8 mouse cellular contexts compared by ENCODE assay signal in genomic region chr9:114843634-114844016, GRCm38 (mm10). TPM values are rescaled to one million over a fixed set of nuclear protein-coding genes. Genes with fewer than 3 reads are reported as not detected.
DNase-seq lines count a peak whose midpoint lies in the region; ATAC-seq and TF ChIP-seq lines count a peak whose summit lies in the region.

No protein-coding gene starts in this region.

- H3K9ac ChIP-seq in hindbrain, embryonic 14.5 days = peak overlapping the region; percentile 62
- peak overlapping the region; percentile 66 for H3K9ac ChIP-seq in limb, embryonic 14.5 days (ENCODE audit: low read depth, low read length, severe bottlenecking)
- H3K9ac ChIP-seq in midbrain, embryonic 11.5 days (ENCODE audit: low read length) = peak overlapping the region; percentile 68

- no peaks in the 10 kb centered on the region for H3K9me3 ChIP-seq in forebrain, embryonic 10.5 days
- no peaks in the 10 kb centered on the region for H3K9me3 ChIP-seq in hindbrain, embryonic 14.5 days (ENCODE audit: control insufficient read depth, low read length)
- no peaks in the 10 kb centered on the region for H3K9me3 ChIP-seq in limb, embryonic 14.5 days (ENCODE audit: control insufficient read depth, low read length)
- no peaks in the 10 kb centered on the region for H3K9me3 ChIP-seq in midbrain, embryonic 11.5 days (ENCODE audit: control insufficient read depth, low read length)

- intact Hi-C loops in gastrocnemius, postnatal 36 days (cut with DNase I) = no loop called here

- no peaks in the 10 kb centered on the region; the same call in 1 of the 2 replicates for H3K36me3 ChIP-seq in forebrain, embryonic 10.5 days (replicated peaks)
- H3K36me3 ChIP-seq in hindbrain, embryonic 14.5 days (replicated peaks; ENCODE audit: control insufficient read depth, insufficient read depth) = no peaks in the 10 kb centered on the region
- H3K36me3 ChIP-seq in limb, embryonic 14.5 days (ENCODE audit: control insufficient read depth, insufficient read depth, low read length) = no peaks in the 10 kb centered on the region
- no peaks in the 10 kb centered on the region for H3K36me3 ChIP-seq in midbrain, embryonic 11.5 days (ENCODE audit: control insufficient read depth, insufficient read depth, low read length)

- H3K4me2 ChIP-seq in hindbrain, embryonic 14.5 days (replicated peaks) = peak overlapping the region; percentile 100
- peak overlapping the region; percentile 98 for H3K4me2 ChIP-seq in limb, embryonic 14.5 days (replicated peaks; ENCODE audit: low read depth, low read length, severe bottlenecking)
- peak overlapping the region; percentile 98 for H3K4me2 ChIP-seq in midbrain, embryonic 11.5 days

- H3K27me3 ChIP-seq in forebrain, embryonic 10.5 days (ENCODE audit: poor library complexity, severe bottlenecking) = peaks cover 41% of the 10 kb centered on the region
- H3K27me3 ChIP-seq in hindbrain, embryonic 14.5 days (ENCODE audit: control insufficient read depth, insufficient read depth, low read length) = peaks cover 25% of the 10 kb centered on the region
- H3K27me3 ChIP-seq in limb, embryonic 14.5 days (ENCODE audit: control insufficient read depth, insufficient read depth, low read length) = no peaks in the 10 kb centered on the region
- H3K27me3 ChIP-seq in midbrain, embryonic 11.5 days (ENCODE audit: control insufficient read depth, insufficient read depth, low read length) = peaks cover 11% of the 10 kb centered on the region; the same call in 1 of the 2 replicates

- WGBS in forebrain, embryonic 10.5 days = under 1% methylated on average over 40 of the region's 40 CpGs
- under 1% methylated on average over 39 of the region's 40 CpGs for WGBS in hindbrain, embryonic 14.5 days
- WGBS in limb, embryonic 14.5 days = 0% methylated on average over 35 of the region's 40 CpGs
- WGBS in midbrain, embryonic 11.5 days = under 1% methylated on average over 40 of the region's 40 CpGs

- H3K4me3 ChIP-seq in forebrain, embryonic 10.5 days = peak overlapping the region; percentile 82
- peak overlapping the region; percentile 66 for H3K4me3 ChIP-seq in hindbrain, embryonic 14.5 days (replicated peaks; ENCODE audit: low read length)
- H3K4me3 ChIP-seq in limb, embryonic 14.5 days (replicated peaks; ENCODE audit: low read length) = peak overlapping the region; percentile 72
- peak overlapping the region; percentile 62 for H3K4me3 ChIP-seq in midbrain, embryonic 11.5 days (ENCODE audit: low read depth, low read length)

- peak; percentile 53; the same call in 1 of the 2 replicates for ATAC-seq in hindbrain, embryonic 14.5 days (ENCODE audit: low FRiP score)
- ATAC-seq in limb, embryonic 14.5 days (ENCODE audit: low FRiP score, low read depth) = peak; percentile 49; the same call in 1 of the 2 replicates
- ATAC-seq in midbrain, embryonic 11.5 days (ENCODE audit: low FRiP score) = peak; percentile 76

- peak overlapping the region; percentile 85 for H3K27ac ChIP-seq in forebrain, embryonic 10.5 days
- H3K27ac ChIP-seq in hindbrain, embryonic 14.5 days = 0 out of 2 replicates have a peak overlapping the region, but pooled peaks have one; percentile 26
- H3K27ac ChIP-seq in limb, embryonic 14.5 days (replicated peaks; ENCODE audit: low read depth, low read length) = no peak overlapping the region
- H3K27ac ChIP-seq in midbrain, embryonic 11.5 days (ENCODE audit: low read depth, low read length) = no peak overlapping the region

- TF ChIP-seq POLR2A in limb, embryonic 14.5 days (IDR thresholded peaks at IDR 0.05; ENCODE audit: borderline replicate concordance, extremely low read depth, insufficient read depth, insufficient read length) = no peak

- H3K4me1 ChIP-seq in forebrain, embryonic 10.5 days = peaks cover 23% of the 10 kb centered on the region
- H3K4me1 ChIP-seq in hindbrain, embryonic 14.5 days (replicated peaks; ENCODE audit: control insufficient read depth, insufficient read depth, low read length) = peaks cover 5% of the 10 kb centered on the region; the same call in 1 of the 2 replicates
- H3K4me1 ChIP-seq in limb, embryonic 14.5 days (ENCODE audit: control insufficient read depth, insufficient read depth, low read length) = peaks cover 9% of the 10 kb centered on the region; the same call in 1 of the 2 replicates
- H3K4me1 ChIP-seq in midbrain, embryonic 11.5 days (ENCODE audit: control insufficient read depth, insufficient read depth, low read length) = peaks cover 7% of the 10 kb centered on the region

- peak; percentile 4 for DNase-seq in gastrocnemius, adult 18-20 months (ENCODE audit: low spot score)
- DNase-seq in gastrocnemius, postnatal 36 days = no peak
- peak; percentile 61 for DNase-seq in adrenal gland, postnatal 10 days
- no peak for DNase-seq in forebrain, embryonic 10.5 days (ENCODE audit: extremely low spot score, low spot score)
- DNase-seq in hindbrain, embryonic 14.5 days (ENCODE audit: low spot score) = peak; percentile 34
- no peak for DNase-seq in limb, embryonic 14.5 days (ENCODE audit: low spot score)
- no peak for DNase-seq in midbrain, embryonic 11.5 days (ENCODE audit: low spot score, missing footprints)
- DNase-seq in thymus, postnatal 0 days (ENCODE audit: low spot score) = peak; percentile 24

RNA-seq across cellular contexts. Expression of gene Cmtm8, which starts 0.3 kb away (rescaled TPM):
- 1 to 10 TPM; 2.0 to 2.3 TPM for total RNA-seq in gastrocnemius, adult 18-20 months (2021)
- total RNA-seq in gastrocnemius, postnatal 36 days (2021) = 1 to 10 TPM; 2.4 to 3.0 TPM
- total RNA-seq in adrenal gland, postnatal 10 days (2021) = 10 to 100 TPM; 12.6 to 17.3 TPM
- 22.8 and 23.0 TPM in 2 replicates for polyA plus RNA-seq in forebrain, embryonic 10.5 days (2016; fragmentation: Nextera tagmentation; extraction: Ambion mirVana)
- 10.1 and 14.3 TPM in 2 replicates for polyA plus RNA-seq in hindbrain, embryonic 14.5 days (2014; fragmentation: Nextera tagmentation; extraction: Ambion mirVana)
- polyA plus RNA-seq in limb, embryonic 14.5 days (2012; rRNA removed) = 14.2 and 19.7 TPM in 2 replicates
- 19.2 and 20.5 TPM in 2 replicates for polyA plus RNA-seq in limb, embryonic 14.5 days (2014; fragmentation: Nextera tagmentation; extraction: Ambion mirVana)
- polyA plus RNA-seq in midbrain, embryonic 11.5 days (2014; fragmentation: Nextera tagmentation; extraction: Ambion mirVana) = 13.6 and 15.5 TPM in 2 replicates
- 10.5 and 10.6 TPM in 2 replicates for polyA plus RNA-seq in thymus, postnatal 0 days (2015; fragmentation: Nextera tagmentation; extraction: Ambion mirVana)

Comparison
In these comparisons a context has a peak if more than half of its experiments do, and no peak if none do; other contexts are left out.
1. DNase-seq: peak in gastrocnemius, adult 18-20 months (single experiment), adrenal gland, postnatal 10 days (single experiment), hindbrain, embryonic 14.5 days (single experiment) and thymus, postnatal 0 days (single experiment); none in gastrocnemius, postnatal 36 days (0 of 2), forebrain, embryonic 10.5 days (single experiment), limb, embryonic 14.5 days (single experiment) and midbrain, embryonic 11.5 days (single experiment).
2. H3K27ac ChIP-seq: peak in forebrain, embryonic 10.5 days (single experiment) and hindbrain, embryonic 14.5 days (single experiment); none in limb, embryonic 14.5 days (single experiment) and midbrain, embryonic 11.5 days (single experiment).
3. Peak in every context shown above with its lines, with median percentiles within 50 percentile points of each other: H3K4me3 ChIP-seq, ATAC-seq, H3K4me2 ChIP-seq and H3K9ac ChIP-seq.